Mouse (Mus musculus) intestine, embryonic 16.5 days (tissue): ENCODE measurements around the gene Pxn. TPM values are rescaled to one million over a fixed set of nuclear protein-coding genes. Genes with fewer than 3 reads are reported as not detected.
"Not testable (repeated sequence)": the region's sequence is repeated elsewhere in the genome, so short reads cannot be mapped to it uniquely, and the experiment has no call there.

Experiments
- ATAC-seq: fragments of 200-750 bp; cut with Nextera tagmentation; 2 replicates; pipeline ENCODE4 v1.8.0; 2017; ENCODE audit warnings: moderate TSS enrichment, moderate library complexity
- H3K27ac ChIP-seq: fragments of 300-500 bp; sonication (generic); 2 replicates; pipeline ENCODE4 v1.5.1; 2014; ENCODE audit warnings: mild to moderate bottlenecking, low read length
- H3K27me3 ChIP-seq: fragments of 300-500 bp; sonication (generic); replicated peaks from 2 replicates; pipeline ENCODE4 v1.6.1; 2014; ENCODE audit warnings: low read length, control low read depth, mixed read lengths; ENCODE audit not compliant: control insufficient read depth, insufficient read depth
- H3K36me3 ChIP-seq: fragments of 300-500 bp; sonication (generic); 2 replicates; pipeline ENCODE4 v1.6.1; 2014; ENCODE audit warnings: low read length, control low read depth; ENCODE audit not compliant: control insufficient read depth, insufficient read depth
- H3K4me1 ChIP-seq: fragments of 300-500 bp; sonication (generic); 2 replicates; pipeline ENCODE4 v1.6.1; 2014; ENCODE audit warnings: low read length, control low read depth, mixed read lengths; ENCODE audit not compliant: control insufficient read depth, insufficient read depth
- H3K4me2 ChIP-seq: fragments of 300-500 bp; sonication (generic); 2 replicates; pipeline ENCODE4 v1.6.1; 2014; ENCODE audit warnings: low read depth, low read length, control low read depth
- H3K4me3 ChIP-seq: fragments of 300-500 bp; sonication (generic); 2 replicates; pipeline ENCODE4 v1.5.1; 2014; ENCODE audit warnings: mild to moderate bottlenecking, low read length
- H3K9ac ChIP-seq: fragments of 300-500 bp; sonication (generic); 2 replicates; pipeline ENCODE4 v1.6.1; 2014; ENCODE audit warnings: low read depth, low read length
- H3K9me3 ChIP-seq: fragments of 300-500 bp; sonication (generic); 2 replicates; pipeline ENCODE4 v1.6.1; 2016; ENCODE audit warnings: low read length, control low read depth; ENCODE audit not compliant: control insufficient read depth
- WGBS: fragments of 180-500 bp; shearing (Covaris S2); extraction: QIAGEN DNeasy Blood & Tissue Kit; methylation state at CpG from one replicate; pipeline ENCODE4 v1.1.7; 2014; 5-methylcytosine and 5-hydroxymethylcytosine counted together
- polyA plus RNA-seq: library from polyadenylated mRNA; unstranded; fragments of >200 nt; fragmentation: Nextera tagmentation; extraction: Ambion mirVana; gene quantifications from 2 replicates; pipeline ENCODE4 v1.2.1, GENCODE M21; 2015

Gene Pxn
- polyA plus RNA-seq, 1 experiment from 2014 or later, result 71.9 TPM

DNA sequence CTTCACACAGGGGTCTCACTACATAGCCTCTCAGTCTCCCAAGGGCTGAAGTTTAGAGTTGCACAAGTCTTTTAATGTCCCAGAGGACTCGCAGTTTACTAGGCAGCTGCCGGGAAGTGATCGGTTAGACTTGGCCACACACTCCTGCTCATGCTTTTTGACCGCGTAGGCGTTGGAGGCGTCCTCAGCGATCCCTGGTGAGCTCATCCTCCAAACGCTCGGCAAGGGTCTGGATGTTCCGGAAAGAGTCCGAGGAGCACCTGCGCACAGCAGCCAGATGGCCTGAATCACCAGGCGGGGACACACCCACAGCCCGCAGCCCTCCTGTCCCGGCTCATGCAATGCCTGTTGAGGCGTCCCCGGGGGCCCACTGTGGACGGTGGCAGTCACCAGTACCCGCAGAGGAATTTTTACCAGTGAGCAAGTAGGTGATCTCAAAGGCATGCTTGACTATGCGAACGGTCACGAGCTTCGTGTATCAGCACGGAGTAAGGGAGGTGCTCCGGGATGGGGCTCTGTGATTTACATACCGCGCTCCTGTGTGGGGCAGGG, 14.6 kb upstream of the Pxn start:
- 2% methylated on average over 28 of the region's 28 CpGs for WGBS
- Histone ChIP-seq H3K27ac (peak overlapping the region; percentile 40; the same call in 1 of the 2 replicates), H3K9me3 (no peaks in the 10 kb centered on the region), H3K27me3 (no peaks in the 10 kb centered on the region), H3K36me3 (no peaks in the 10 kb centered on the region), H3K4me1 (peaks cover 21% of the 10 kb centered on the region), H3K9ac (peak overlapping the region; percentile 52), H3K4me2 (peak overlapping the region; percentile 58), H3K4me3 (peak overlapping the region; percentile 31)
- ATAC-seq, result peak; percentile 23

DNA sequence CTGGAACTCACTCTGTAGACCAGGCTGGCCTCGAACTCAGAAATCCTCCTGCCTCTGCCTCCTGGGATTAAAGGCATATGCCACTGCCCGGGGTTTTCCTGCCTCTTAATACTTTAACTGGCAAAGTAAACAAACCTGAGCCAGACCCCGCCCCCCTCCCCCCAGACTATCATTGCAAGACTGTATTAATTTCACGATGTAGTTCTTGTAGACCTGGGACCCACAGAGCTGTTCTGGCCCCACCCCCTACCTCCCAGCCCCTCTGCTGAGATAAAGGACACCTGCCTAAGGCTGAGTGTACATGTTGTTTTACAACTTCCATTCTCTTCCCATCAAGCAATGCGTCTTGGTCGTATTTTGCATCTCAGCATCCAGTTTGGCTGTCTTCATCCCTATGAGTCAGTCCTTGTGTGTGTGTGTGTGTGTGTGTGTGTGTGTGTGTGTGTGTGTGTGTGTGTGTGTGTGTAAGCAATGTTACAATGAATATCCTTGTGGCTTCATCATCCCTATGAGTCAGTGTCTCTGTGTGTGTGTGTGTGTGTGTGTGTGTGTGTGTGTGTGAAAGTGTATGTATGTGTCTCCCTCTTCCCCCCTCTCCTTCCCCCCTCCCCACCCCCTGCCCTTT, 13.7 kb upstream of the Pxn start:
- WGBS, result 49% methylated on average over 6 of the region's 6 CpGs
- H3K9ac ChIP-seq, result no peak overlapping the region
- ATAC-seq, result no peak
- no peak overlapping the region for H3K4me2 ChIP-seq
- H3K4me1 ChIP-seq, result peaks cover 21% of the 10 kb centered on the region
- H3K27ac ChIP-seq, result peak overlapping the region; percentile 42
- H3K27me3 ChIP-seq, result no peaks in the 10 kb centered on the region
- H3K9me3 ChIP-seq, result no peaks in the 10 kb centered on the region
- no peak overlapping the region for H3K4me3 ChIP-seq
- no peaks in the 10 kb centered on the region for H3K36me3 ChIP-seq

DNA sequence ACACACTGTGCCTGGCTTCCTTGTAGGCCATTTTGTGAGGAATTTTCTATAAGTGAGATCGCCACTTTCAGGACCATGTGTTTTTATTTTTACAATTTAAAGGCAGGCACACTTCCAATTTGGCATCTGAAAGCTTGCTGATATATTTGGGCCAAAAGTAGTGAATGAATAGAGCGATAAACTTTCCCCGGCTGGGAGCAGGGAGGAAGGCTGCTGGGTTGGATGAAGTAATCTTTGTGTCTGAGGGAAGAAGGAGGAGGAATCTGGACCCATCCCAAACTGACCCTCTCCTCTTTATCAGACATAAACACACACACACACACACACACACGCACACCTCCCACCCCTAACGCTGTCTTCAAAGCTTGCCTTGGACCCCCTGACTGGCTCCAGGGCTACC, 13.0 kb upstream of the Pxn start:
- no peak overlapping the region for H3K9ac ChIP-seq

DNA sequence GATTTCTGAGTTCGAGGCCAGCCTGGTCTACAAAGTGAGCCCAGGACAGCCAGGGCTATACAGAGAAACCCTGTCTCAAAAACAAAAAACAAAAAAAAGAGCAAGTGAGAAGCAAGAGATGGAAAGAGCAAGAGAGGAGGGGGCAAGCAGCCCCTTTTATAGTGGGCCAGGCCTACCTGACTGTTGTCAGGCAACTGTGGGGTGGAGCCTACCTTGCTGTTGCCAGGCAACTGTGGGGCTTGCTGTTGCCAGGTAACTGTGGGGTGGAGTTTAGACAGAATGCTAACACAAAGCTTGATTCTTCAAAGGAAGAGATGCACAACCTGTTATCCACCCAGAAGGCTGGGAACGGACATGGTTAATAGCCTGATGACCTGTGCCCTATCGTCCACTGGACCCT, 10.9 kb upstream of the Pxn start:
- not testable (repeated sequence) for H3K9ac ChIP-seq, ATAC-seq, H3K4me2 ChIP-seq, H3K27ac ChIP-seq, H3K36me3 ChIP-seq, H3K4me3 ChIP-seq, H3K27me3 ChIP-seq, H3K9me3 ChIP-seq
- 83% methylated on average over 3 of the region's 3 CpGs for WGBS
- H3K4me1 ChIP-seq, result peaks cover 21% of the 10 kb centered on the region

More for the DNA sequence above, 13.0 kb upstream of the Pxn start:
- Histone ChIP-seq H3K4me3 (no peak overlapping the region), H3K4me2 (no peak overlapping the region), H3K36me3 (no peaks in the 10 kb centered on the region), H3K9me3 (no peaks in the 10 kb centered on the region), H3K27me3 (no peaks in the 10 kb centered on the region), H3K27ac (peak overlapping the region; percentile 42), H3K4me1 (peaks cover 21% of the 10 kb centered on the region)
- WGBS, result 33% methylated on average over 5 of the region's 5 CpGs
- no peak for ATAC-seq

DNA sequence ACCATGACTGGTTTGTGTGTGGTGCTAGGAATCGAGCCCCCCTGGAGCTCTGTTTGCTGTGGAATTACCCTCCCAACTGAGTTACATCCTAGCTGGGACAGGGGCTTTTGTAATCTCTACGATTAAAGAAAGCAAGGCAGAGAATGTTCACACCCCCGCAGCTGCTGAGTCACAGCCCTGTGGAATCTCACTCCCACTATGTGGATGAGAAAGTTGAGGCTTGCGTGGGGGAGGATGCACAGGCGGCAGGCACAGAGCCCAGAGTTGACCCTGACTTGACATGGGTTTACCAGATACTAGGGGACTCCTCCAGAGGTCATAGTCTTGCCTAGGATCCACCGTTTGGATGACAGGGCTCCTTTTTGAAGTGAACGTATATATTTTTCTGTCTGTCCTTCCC, 9.4 kb upstream of the Pxn start:
- ATAC-seq, result no peak
- 71% methylated on average over 7 of the region's 7 CpGs for WGBS
- no peaks in the 10 kb centered on the region for H3K27me3 ChIP-seq

DNA sequence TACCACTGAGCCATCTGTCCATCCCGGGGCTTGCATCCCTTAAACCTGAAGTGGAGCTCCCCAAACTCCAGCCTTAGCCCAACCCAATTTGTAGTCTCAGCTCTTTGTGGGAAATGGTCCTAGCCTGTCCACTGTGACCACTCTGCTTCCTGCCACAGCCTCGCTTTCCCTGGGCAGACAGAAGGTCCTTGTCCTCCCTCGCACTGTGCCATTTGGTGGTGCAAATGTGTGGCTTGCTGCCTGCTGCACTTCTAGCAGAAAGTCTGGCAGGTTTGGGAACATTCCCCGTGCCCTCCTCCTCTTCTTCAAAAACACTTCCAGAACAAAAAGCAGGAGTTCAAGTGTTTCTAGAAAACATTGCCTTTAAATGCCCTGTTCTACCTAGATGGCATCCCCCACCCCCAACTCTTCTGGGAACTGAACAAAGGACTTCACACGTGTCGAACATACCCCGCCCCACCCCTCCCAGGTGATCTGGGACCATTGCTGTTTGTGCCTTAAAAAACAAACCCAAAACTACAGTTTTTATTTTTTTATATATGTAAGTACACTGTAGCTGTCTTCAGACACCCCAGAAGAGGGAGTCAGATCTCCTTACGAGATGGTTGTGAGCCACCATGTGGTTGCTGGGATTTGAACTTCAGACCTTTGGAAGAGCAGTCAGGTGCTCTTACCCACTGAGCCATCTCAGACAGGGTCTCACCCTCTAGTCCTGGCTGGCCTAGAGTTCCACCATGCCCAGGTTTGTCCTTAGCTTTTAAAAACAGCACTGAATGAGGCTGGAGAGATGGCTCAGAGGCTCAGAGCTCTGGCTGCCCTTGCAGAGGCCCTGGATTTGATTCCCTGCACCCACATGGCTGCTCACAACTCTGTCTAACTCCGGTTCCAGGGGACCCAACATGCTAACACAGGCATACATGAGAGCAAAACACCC, 7.9 kb upstream of the Pxn start:
- Histone ChIP-seq H3K4me1 (0 out of 2 replicates have a peak, but pooled peaks cover 1% of the 10 kb centered on the region), H3K4me2 (no peak overlapping the region), H3K27ac (no peak overlapping the region), H3K9me3 (no peaks in the 10 kb centered on the region), H3K9ac (no peak overlapping the region), H3K36me3 (no peaks in the 10 kb centered on the region), H3K4me3 (no peak overlapping the region), H3K27me3 (no peaks in the 10 kb centered on the region)
- no peak for ATAC-seq
- WGBS, result 54% methylated on average over 9 of the region's 9 CpGs

More for the DNA sequence above, 9.4 kb upstream of the Pxn start:
- no peak overlapping the region for H3K27ac ChIP-seq
- H3K9ac ChIP-seq, result no peak overlapping the region
- no peak overlapping the region for H3K4me2 ChIP-seq
- H3K4me1 ChIP-seq, result peaks cover 9% of the 10 kb centered on the region; the same call in 1 of the 2 replicates
- H3K4me3 ChIP-seq, result no peak overlapping the region
- H3K36me3 ChIP-seq, result no peaks in the 10 kb centered on the region
- no peaks in the 10 kb centered on the region for H3K9me3 ChIP-seq

DNA sequence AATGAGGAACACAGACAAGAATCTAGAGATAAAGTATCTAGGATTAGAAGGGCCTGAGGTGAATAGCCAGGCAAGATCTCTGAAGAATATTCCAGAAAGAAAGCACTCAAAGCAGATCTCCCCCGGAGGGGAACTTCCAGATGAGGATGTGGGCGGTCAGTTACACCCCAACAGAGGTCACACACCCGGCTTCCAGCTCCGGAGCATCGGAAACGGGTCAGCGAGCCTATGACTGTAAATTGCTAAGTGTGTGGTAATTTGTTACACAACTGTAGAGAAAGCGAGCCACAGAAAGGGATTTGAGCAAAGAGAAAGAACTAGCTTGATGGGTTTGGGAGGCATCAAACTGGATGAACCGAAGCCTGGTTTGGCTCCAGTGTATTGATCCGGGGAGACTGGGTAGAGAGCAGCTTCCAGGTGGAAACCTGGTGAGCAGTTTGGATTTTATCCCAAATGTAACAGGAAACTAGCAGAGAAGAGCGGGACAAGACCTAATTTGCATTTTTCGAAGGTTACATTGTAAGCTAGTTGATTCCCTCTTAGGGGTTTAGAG, 6.0 kb upstream of the Pxn start:
- 80% methylated on average over 12 of the region's 12 CpGs for WGBS
- H3K36me3 ChIP-seq, result no peaks in the 10 kb centered on the region
- no peak overlapping the region for H3K27ac ChIP-seq
- H3K9ac ChIP-seq, result no peak overlapping the region
- no peaks in the 10 kb centered on the region for H3K27me3 ChIP-seq
- no peaks in the 10 kb centered on the region for H3K4me1 ChIP-seq
- H3K4me3 ChIP-seq, result no peak overlapping the region
- H3K4me2 ChIP-seq, result no peak overlapping the region
- no peaks in the 10 kb centered on the region for H3K9me3 ChIP-seq
- ATAC-seq, result no peak

DNA sequence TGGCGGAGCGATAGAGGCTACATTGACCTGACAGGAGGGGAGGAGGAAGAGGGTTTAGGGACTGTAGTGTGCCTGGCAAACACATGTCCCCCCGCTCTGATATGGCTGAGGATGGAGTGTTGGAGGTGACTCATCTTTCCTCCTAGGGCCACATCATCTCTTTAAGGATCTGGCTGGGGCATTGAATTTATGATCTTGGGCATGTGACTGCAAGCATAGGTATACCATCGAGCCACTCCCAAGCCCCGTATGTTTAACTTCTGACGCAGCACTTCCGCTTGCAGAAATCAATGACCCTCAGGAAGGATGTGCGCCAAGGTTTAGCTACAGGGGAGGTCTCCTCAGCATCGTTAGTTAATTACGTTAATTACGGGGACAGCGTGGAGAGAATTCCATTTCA, 3.4 kb upstream of the Pxn start:
- no peaks in the 10 kb centered on the region for H3K27me3 ChIP-seq
- no peaks in the 10 kb centered on the region for H3K9me3 ChIP-seq
- no peaks in the 10 kb centered on the region for H3K36me3 ChIP-seq
- H3K27ac ChIP-seq, result no peak overlapping the region
- peaks cover 10% of the 10 kb centered on the region for H3K4me1 ChIP-seq
- H3K4me3 ChIP-seq, result no peak overlapping the region
- H3K4me2 ChIP-seq, result no peak overlapping the region; the same call in 1 of the 2 replicates
- 45% methylated on average over 12 of the region's 12 CpGs for WGBS
- H3K9ac ChIP-seq, result no peak overlapping the region
- peak; percentile 34; the same call in 1 of the 2 replicates for ATAC-seq

DNA sequence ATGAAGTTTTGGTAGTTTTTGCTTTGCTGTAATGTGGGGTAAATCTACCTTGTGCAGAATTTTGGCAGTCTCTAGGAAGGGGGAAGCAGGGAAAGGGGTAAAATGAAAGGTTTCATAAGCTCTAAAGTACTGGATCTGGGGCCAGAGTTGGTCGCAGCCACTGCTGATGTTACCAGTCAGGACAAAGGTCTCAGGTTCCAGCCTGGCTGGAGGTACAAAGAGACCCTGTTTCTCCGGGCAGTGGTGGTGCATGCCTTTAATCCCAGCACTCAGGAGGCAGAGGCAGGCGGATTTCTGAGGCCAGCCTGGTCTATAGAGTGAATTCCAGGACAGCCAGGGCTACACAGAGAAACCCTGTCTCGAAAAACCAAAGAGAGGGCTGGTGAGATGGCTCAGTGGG, 859 bp upstream of the Pxn start:
- not testable (repeated sequence) for H3K4me2 ChIP-seq, H3K36me3 ChIP-seq, H3K27ac ChIP-seq, H3K27me3 ChIP-seq, H3K9me3 ChIP-seq, H3K4me3 ChIP-seq, ATAC-seq, H3K9ac ChIP-seq
- peaks cover 32% of the 10 kb centered on the region for H3K4me1 ChIP-seq
- 74% methylated on average over 4 of the region's 4 CpGs for WGBS
